Mouse (Mus musculus) forebrain, embryonic 10.5 days (tissue): ENCODE measurements around the gene Shroom3. TPM values are rescaled to one million over a fixed set of nuclear protein-coding genes. Genes with fewer than 3 reads are reported as not detected.

ENCODE experiments used
- DNase-seq: peaks from one replicate; pipeline ENCODE4 v3.0.0-alpha.2; 2017; ENCODE audit warnings: low spot score; ENCODE audit errors: extremely low spot score
- H3K27ac ChIP-seq: fragments of 300-500 bp; sonication (generic); 2 replicates; pipeline ENCODE4 v1.5.1; 2016; ENCODE audit warnings: mild to moderate bottlenecking
- H3K27me3 ChIP-seq: fragments of 300-500 bp; sonication (generic); 2 replicates; pipeline ENCODE4 v1.6.1; 2016; ENCODE audit warnings: mild to moderate bottlenecking; ENCODE audit not compliant: poor library complexity, severe bottlenecking
- H3K36me3 ChIP-seq: fragments of 300-500 bp; sonication (generic); replicated peaks from 2 replicates; pipeline ENCODE4 v1.6.1; 2016; ENCODE audit warnings: mild to moderate bottlenecking, moderate library complexity
- H3K4me1 ChIP-seq: fragments of 300-500 bp; sonication (generic); 2 replicates; pipeline ENCODE4 v1.6.1; 2016
- H3K4me3 ChIP-seq: fragments of 300-500 bp; sonication (generic); 2 replicates; pipeline ENCODE4 v1.5.1; 2016; ENCODE audit warnings: mild to moderate bottlenecking, moderate library complexity
- H3K9me3 ChIP-seq: fragments of 300-500 bp; sonication (generic); 2 replicates; pipeline ENCODE4 v1.6.1; 2016; ENCODE audit warnings: mild to moderate bottlenecking, moderate library complexity
- WGBS: fragments of 180-500 bp; shearing (Covaris S2); methylation state at CpG from one replicate; pipeline ENCODE4 v1.1.7; 2016; 5-methylcytosine and 5-hydroxymethylcytosine counted together
- polyA plus RNA-seq: library from polyadenylated mRNA; unstranded; fragments of >200 nt; fragmentation: Nextera tagmentation; extraction: Ambion mirVana; gene quantifications from 2 replicates; pipeline ENCODE4 v1.2.1, GENCODE M21; 2016

The Shroom3 gene
- polyA plus RNA-seq, 1 experiment from 2014 or later, result 8.1 TPM

DNA sequence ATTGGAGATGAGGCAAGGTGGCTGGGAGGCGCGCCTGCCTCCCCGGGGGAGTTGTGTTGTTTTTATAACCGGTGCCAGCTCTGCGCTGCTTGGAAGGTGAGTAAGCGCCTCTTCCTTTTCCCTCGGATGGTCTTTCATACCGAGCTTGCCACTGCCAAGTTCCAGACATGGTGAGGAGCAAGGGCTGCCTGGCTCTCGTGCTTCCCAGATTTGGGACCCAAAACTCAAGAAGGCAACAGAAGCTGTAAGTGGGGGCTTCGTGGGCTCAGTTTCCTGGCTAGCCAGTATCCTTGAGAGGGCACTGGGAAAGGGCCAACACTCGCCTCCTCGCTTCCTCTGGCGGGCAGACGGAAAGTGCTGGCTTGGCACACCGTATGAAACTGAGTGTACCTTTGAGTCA, 173.1 kb downstream of the Shroom3 start:
- no peak for DNase-seq
- H3K27me3 ChIP-seq, result no peaks in the 10 kb centered on the region
- H3K4me3 ChIP-seq, result no peak overlapping the region
- H3K27ac ChIP-seq, result peak overlapping the region; percentile 60; the same call in 1 of the 2 replicates
- peaks cover 20% of the 10 kb centered on the region for H3K4me1 ChIP-seq
- H3K36me3 ChIP-seq, result no peaks in the 10 kb centered on the region
- 47% methylated on average over 15 of the region's 15 CpGs for WGBS
- H3K9me3 ChIP-seq, result no peaks in the 10 kb centered on the region

DNA sequence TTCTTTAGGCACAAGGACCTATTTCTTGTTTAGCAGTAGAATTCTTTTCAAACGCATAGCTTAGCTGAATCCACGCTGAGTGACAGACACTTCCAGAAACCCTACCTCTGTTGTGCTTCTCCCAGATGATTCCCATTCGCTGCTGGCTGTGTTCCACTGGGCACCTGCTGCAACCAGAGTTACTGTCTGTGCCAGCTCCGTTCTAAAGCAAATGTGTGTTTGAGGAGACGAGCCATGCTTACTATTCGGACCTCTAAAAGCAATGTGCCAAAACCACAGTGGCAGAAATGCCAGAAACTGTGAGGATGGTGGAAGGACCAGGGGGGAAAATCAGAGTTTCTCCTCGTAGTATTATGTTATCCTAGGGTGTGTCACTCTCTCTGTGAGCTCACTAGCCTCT, 173.9 kb downstream of the Shroom3 start:
- no peak for DNase-seq
- no peaks in the 10 kb centered on the region for H3K27me3 ChIP-seq
- 81% methylated on average over 7 of the region's 7 CpGs for WGBS
- H3K9me3 ChIP-seq, result no peaks in the 10 kb centered on the region
- H3K4me1 ChIP-seq, result peaks cover 28% of the 10 kb centered on the region
- H3K36me3 ChIP-seq, result no peaks in the 10 kb centered on the region
- no peak overlapping the region for H3K27ac ChIP-seq
- H3K4me3 ChIP-seq, result no peak overlapping the region

DNA sequence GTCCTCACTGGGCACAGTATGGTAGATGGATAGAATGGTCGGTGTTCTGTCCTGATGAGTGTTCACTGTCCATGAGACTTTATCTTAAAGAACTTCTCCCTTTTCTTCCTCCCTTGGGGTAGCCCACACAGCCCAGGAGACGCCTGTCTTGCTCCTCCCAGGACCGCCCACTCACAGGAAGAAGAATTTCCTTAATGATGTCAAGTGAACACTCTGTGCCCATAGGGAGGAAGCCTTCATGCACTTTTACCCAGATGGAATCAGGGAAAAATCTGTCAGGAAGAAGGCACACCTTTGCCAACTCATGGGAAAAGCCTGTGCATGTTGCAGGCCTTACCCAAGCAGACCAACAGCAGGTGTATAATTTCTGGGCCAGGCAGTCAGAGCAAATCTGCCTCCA, 174.9 kb downstream of the Shroom3 start:
- Histone ChIP-seq H3K4me3 (no peak overlapping the region), H3K36me3 (no peaks in the 10 kb centered on the region), H3K27ac (no peak overlapping the region), H3K4me1 (peaks cover 29% of the 10 kb centered on the region), H3K27me3 (no peaks in the 10 kb centered on the region), H3K9me3 (no peaks in the 10 kb centered on the region)
- 92% methylated on average over 3 of the region's 3 CpGs for WGBS
- no peak for DNase-seq

DNA sequence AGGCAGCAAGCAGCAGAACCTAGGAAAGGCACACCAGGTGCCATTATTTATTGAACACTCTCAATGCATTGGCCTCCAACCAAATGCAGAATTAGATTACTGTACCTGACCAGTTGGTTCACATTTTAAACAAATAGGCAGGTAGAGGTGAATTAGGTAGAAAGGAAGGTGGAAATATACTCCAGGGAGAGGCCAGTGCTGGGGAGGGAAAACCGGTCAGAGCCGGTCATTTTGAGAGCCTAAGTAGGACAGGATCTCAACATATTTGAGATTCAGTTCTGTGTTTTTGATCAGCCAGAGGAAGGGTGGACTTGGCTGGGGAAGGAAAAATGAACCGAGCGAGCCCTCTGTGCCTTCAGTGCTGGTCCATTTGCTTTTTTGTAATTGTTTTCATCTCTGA, 175.3 kb downstream of the Shroom3 start:
- no peak overlapping the region for H3K4me3 ChIP-seq
- no peaks in the 10 kb centered on the region for H3K9me3 ChIP-seq
- peaks cover 29% of the 10 kb centered on the region for H3K4me1 ChIP-seq
- WGBS, result 96% methylated on average over 4 of the region's 4 CpGs
- no peak for DNase-seq
- no peaks in the 10 kb centered on the region for H3K27me3 ChIP-seq
- H3K36me3 ChIP-seq, result no peaks in the 10 kb centered on the region
- no peak overlapping the region for H3K27ac ChIP-seq

DNA sequence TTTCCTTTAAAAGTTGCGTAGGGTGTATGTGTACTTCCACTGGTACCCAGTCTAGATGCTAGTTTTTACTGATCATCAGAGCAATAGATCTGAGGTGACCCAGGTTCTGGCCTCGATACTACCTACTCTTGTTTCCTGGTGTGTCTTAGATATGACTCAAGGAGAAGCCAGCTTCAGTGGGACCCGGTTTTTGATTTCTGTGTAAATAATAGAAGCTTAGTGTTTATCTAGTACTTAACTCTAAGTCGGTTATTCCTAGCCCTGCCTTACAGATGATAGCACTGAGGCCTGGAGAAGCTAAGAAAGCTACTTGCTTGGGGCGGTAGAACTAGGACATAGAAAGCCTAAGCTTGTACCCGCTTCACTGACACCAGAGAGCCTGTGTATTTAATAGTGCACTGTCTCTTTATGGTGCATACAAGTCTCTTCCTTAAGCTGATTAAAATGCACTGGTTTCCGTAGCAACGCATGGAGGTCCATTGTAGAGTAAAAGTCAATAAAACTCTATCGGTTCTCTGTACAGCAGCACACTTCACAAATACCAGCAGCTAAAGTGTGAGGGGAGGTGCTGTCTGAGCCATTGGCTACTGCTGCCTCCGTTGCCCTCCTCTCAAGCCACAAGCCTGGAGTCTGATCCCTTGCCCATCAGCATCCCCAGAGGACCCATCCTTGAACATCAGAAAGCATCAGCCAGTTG, 178.3 kb downstream of the Shroom3 start:
- Histone ChIP-seq H3K36me3 (no peaks in the 10 kb centered on the region), H3K4me3 (no peak overlapping the region), H3K4me1 (peaks cover 38% of the 10 kb centered on the region), H3K27ac (peak overlapping the region; percentile 53), H3K27me3 (no peaks in the 10 kb centered on the region), H3K9me3 (no peaks in the 10 kb centered on the region)
- 72% methylated on average over 10 of the region's 10 CpGs for WGBS
- peak; percentile 25 for DNase-seq

DNA sequence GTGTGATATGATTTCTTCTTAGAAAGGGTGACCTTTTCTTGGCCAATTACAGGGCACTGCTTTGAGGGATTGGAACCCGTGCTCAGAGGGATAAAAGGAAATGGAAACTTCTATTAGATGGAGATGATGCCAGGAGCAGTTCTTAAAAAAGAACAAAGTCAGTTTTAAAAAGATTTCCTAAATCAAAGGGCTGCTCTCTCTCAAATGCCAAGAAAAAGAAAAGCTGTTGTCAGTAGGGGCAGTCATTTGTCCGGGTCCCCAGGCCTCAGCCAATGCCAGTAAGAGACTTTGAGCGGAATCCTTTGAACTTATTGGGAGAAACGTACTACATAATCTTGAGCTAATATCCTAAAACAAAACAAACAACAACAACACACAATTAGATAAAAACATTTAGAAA, 181.9 kb downstream of the Shroom3 start:
- H3K9me3 ChIP-seq, result no peaks in the 10 kb centered on the region
- 71% methylated on average over 4 of the region's 4 CpGs for WGBS
- no peak overlapping the region for H3K27ac ChIP-seq
- H3K36me3 ChIP-seq, result no peaks in the 10 kb centered on the region
- H3K27me3 ChIP-seq, result no peaks in the 10 kb centered on the region
- H3K4me1 ChIP-seq, result peaks cover 35% of the 10 kb centered on the region
- H3K4me3 ChIP-seq, result no peak overlapping the region
- DNase-seq, result no peak

DNA sequence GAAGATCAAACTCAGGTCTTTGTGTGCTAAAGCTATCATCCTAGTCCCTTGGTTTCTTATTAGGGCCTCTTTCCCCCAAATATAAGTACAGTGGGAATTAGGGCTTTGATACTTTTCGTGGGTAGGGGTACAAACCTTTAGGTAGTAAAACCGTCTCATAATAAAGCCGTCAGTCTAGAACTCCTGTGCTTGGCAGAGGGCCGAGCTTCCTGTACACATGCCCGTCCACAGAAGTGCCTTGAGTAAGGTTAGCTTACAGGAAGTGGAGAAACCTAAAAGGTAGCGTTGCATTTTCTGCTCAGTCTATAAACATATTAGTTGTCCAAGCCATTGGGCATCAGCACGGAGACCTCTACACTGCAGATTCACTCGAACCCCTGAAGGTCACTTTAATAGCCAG, 183.3 kb downstream of the Shroom3 start:
- no peaks in the 10 kb centered on the region for H3K27me3 ChIP-seq
- no peak overlapping the region for H3K27ac ChIP-seq
- H3K4me3 ChIP-seq, result no peak overlapping the region
- DNase-seq, result no peak
- no peaks in the 10 kb centered on the region for H3K9me3 ChIP-seq
- peaks cover 24% of the 10 kb centered on the region for H3K4me1 ChIP-seq
- no peaks in the 10 kb centered on the region for H3K36me3 ChIP-seq
- WGBS, result 91% methylated on average over 8 of the region's 8 CpGs

DNA sequence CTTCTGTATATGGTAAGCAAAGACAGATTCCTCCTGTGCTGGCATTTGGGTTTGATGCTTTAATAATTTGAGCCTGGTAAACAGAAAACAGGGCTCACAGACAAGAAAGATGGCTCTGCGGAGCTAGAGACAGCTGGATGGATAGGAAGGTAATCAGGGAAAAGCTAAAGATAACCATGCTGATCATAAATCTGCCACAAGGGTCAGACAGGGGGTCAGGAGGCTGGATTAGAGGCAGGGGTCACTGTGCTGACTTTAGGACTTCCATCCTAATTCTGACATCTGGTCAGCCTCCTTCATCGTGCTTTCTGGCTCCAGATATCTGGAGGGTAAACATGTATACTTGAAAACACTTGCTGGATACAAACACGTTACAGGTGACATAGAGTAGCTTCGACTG, 184.0 kb downstream of the Shroom3 start:
- peaks cover 17% of the 10 kb centered on the region for H3K4me1 ChIP-seq
- no peak overlapping the region for H3K27ac ChIP-seq
- WGBS, result 77% methylated on average over 4 of the region's 4 CpGs
- no peaks in the 10 kb centered on the region for H3K27me3 ChIP-seq
- no peaks in the 10 kb centered on the region for H3K36me3 ChIP-seq
- no peak for DNase-seq
- H3K4me3 ChIP-seq, result no peak overlapping the region
- H3K9me3 ChIP-seq, result no peaks in the 10 kb centered on the region

DNA sequence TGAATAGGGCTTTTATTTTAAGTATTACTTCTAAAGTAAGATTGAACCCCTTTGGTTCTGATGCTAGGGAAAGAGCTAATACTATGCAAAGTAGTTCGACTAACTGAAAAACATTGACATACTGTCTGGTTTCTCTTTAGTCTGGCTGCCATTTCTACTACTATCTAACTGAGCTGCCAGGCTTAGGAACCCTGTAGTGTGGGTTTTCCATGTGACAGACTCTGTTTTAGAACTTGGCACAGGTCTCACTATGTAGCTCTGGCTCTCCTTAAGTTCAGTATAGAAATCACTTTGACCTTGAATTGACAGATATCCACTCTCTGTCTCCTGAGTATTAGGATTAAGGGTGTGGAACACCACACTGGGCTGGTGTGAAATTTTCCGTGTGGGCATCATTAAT, 185.0 kb downstream of the Shroom3 start:
- H3K27me3 ChIP-seq, result no peaks in the 10 kb centered on the region
- WGBS, result 81% methylated on average over 2 of the region's 2 CpGs
- H3K27ac ChIP-seq, result no peak overlapping the region
- DNase-seq, result no peak
- H3K9me3 ChIP-seq, result no peaks in the 10 kb centered on the region
- H3K4me3 ChIP-seq, result no peak overlapping the region
- peaks cover 17% of the 10 kb centered on the region for H3K4me1 ChIP-seq
- no peaks in the 10 kb centered on the region for H3K36me3 ChIP-seq

DNA sequence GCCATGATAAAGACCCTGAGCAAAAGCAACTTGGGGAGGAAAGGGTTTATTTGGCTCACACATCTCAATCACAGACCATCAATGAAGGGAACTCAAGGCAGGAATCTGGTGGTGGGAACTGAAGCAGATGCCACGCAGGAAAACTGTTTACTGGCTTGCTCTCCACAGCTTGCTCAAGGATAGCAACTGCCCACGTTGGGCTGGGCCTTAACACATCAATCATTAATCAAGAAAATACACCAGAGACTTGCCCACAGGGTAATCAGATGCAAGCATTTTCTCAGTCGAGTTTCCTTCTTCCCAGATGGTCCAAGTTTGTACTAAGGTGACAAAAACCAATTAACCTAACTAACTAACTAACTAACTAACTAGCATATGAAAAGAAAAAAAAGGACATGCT, 187.8 kb downstream of the Shroom3 start:
- Histone ChIP-seq H3K27ac (no peak overlapping the region), H3K27me3 (no peaks in the 10 kb centered on the region), H3K36me3 (peaks cover 5% of the 10 kb centered on the region; the same call in 1 of the 2 replicates), H3K4me3 (no peak overlapping the region), H3K4me1 (no peaks in the 10 kb centered on the region), H3K9me3 (no peaks in the 10 kb centered on the region)
- 68% methylated on average over 3 of the region's 3 CpGs for WGBS
- DNase-seq, result no peak

DNA sequence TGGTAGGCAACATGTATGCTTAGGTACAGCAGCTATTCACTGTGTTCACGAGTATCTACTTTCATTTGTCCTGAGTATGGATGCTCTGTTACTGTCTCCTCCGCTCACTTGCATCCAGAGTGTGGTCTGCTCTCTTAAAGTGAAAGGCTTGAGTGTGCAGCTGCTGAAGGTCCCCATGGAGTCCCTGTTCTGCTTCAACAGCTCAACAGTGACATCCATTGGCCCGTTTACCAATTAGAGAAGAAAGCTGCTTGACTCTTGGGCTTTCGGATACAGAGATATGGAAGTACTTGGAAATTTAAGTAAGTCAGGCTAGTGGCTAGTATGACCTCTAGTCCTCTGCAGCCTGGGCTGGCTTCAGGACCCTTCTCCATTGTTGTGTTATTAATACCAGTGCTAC, 188.9 kb downstream of the Shroom3 start:
- Histone ChIP-seq H3K36me3 (peaks cover 5% of the 10 kb centered on the region; the same call in 1 of the 2 replicates), H3K27ac (no peak overlapping the region), H3K4me1 (no peaks in the 10 kb centered on the region), H3K9me3 (no peaks in the 10 kb centered on the region), H3K4me3 (no peak overlapping the region), H3K27me3 (no peaks in the 10 kb centered on the region)
- WGBS, result 80% methylated on average over 4 of the region's 4 CpGs
- DNase-seq, result no peak

DNA sequence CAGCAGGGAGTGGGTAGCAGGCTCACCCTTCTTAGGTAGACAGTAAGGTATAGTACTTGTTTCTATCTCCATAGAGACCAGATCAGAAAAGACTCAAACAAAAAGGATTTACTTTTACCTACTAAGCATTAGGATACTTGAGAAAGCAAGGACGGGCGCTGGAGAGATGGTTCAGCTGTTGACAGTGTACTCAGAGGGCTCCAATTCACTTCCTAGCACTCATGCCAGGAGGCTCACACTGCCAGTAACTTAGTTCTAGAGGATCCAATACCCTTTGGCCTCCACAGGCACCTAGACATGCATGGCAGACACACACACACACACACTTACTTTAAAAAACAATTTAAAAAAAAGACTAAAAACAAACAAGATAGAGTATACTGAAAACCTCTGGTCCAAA, 189.8 kb downstream of the Shroom3 start:
- WGBS, result 82% methylated on average over 2 of the region's 2 CpGs
- no peaks in the 10 kb centered on the region for H3K9me3 ChIP-seq

DNA sequence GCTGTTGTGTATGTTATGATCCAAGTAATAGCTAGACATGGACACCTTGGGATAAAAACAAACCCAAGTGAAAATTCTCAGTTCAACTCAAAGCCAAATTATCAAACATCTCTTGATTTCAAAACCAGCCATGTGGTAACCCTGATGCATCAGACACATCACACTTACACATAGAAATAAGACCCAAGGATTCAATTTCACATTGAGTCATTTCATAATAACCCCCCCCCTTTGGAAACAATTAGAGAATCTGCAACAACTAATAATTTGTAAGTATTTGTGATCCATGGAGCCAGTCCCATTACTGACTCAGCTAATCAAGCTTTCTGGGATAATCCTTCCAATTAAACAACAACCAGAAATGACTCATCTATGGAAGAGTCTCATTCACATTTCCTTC, 190.3 kb downstream of the Shroom3 start:
- DNase-seq, result no peak
- H3K36me3 ChIP-seq, result peaks cover 7% of the 10 kb centered on the region; the same call in 1 of the 2 replicates
- no peaks in the 10 kb centered on the region for H3K4me1 ChIP-seq
- H3K9me3 ChIP-seq, result no peaks in the 10 kb centered on the region
- H3K4me3 ChIP-seq, result no peak overlapping the region
- no peak overlapping the region for H3K27ac ChIP-seq
- H3K27me3 ChIP-seq, result no peaks in the 10 kb centered on the region

More for the DNA sequence above, 189.8 kb downstream of the Shroom3 start:
- no peak overlapping the region for H3K4me3 ChIP-seq
- no peaks in the 10 kb centered on the region for H3K4me1 ChIP-seq
- no peak overlapping the region for H3K27ac ChIP-seq
- no peaks in the 10 kb centered on the region for H3K27me3 ChIP-seq
- peaks cover 7% of the 10 kb centered on the region; the same call in 1 of the 2 replicates for H3K36me3 ChIP-seq
- no peak for DNase-seq

DNA sequence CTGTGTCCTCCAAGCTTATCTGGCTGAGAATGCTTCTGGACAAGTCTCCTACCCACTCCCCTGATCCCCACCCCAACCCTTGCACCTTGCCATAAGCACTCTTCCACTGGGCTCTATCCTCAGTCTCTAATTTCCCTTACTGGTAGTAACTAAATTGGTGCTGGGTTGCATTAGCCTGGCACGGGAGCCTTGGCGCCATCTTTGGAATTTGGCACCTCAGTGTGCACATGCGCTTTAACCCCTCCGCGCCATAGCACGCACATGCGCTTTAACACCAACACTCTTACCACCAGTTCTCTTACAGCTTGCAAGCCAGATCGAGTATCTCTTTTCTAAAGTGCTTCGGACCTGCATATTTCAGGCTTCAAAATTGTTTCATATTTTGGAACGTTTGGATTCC, 192.6 kb downstream of the Shroom3 start:
- 96% methylated on average over 10 of the region's 10 CpGs for WGBS
- Histone ChIP-seq H3K4me1 (0 out of 2 replicates have a peak, but pooled peaks cover under 1% of the 10 kb centered on the region), H3K9me3 (no peaks in the 10 kb centered on the region), H3K27ac (no peak overlapping the region), H3K27me3 (no peaks in the 10 kb centered on the region), H3K36me3 (peaks cover 7% of the 10 kb centered on the region; the same call in 1 of the 2 replicates), H3K4me3 (no peak overlapping the region)
- DNase-seq, result no peak
